Comparison of ENCODE assay signal across 11 mouse cellular contexts in the genomic region with DNA sequence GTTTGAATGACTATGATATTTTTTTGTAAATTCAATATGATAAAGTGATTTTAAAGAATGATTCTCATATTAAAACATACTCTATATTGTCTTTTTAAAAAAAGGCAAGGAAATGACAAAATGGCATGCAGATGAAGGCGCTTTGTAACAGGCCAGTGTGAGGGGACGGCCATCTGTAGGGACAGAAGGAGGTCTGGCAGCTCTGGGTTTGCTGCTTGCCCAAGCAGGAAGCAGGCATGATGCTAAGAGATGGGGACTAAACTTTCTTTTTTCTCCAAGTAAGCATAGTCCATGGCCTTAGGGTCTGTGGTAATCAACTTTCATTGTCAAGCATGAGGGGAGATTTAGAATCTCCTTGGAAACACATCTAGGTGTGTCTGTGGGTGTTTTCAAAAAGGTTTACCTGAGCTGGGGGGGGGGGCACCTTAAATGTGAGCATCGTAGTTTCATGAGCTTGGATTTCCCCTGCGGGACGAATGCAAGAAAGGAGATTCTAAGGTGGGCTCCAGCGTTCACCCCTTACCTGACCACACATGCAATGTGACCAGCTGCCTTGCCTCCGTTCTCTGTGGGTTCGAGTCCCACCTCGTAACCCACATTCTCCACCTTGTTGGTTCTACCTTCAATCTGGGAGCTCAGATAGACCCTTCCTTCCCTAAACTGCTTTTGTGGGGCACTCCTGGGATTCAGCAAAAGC. TPM values are rescaled to one million over a fixed set of nuclear protein-coding genes. Genes with fewer than 3 reads are reported as not detected.
DNase-seq lines count a peak whose midpoint lies in the region; ATAC-seq lines count a peak whose summit lies in the region.
"Had no signal": no experiment of that assay in that cellular context is flagged by ENCODE, and none has a peak within 500 bp of the region (broad histone marks: within the 10 kb centered on the region; RNA-seq: fewer than 3 reads in every experiment).

No protein-coding gene starts in this region.

- peak overlapping the region; percentile 38; the same call in 1 of the 2 replicates for H3K27ac ChIP-seq in heart, embryonic 16.5 days (ENCODE audit: low read length)
- H3K27ac ChIP-seq in midbrain, embryonic 11.5 days (ENCODE audit: low read depth, low read length): no peak overlapping the region
- no peak overlapping the region for H3K27ac ChIP-seq in midbrain, embryonic 10.5 days (replicated peaks)
- H3K27ac ChIP-seq: liver, embryonic 14.5 days; midbrain, embryonic 12.5 days had no signal

- DNase-seq in cerebellum, postnatal 10 days: peak; percentile 56 to 60
- DNase-seq in cerebellum, adult 8-10 months: no peak
- no peak for DNase-seq in heart, adult 18-20 months
- DNase-seq in midbrain, embryonic 11.5 days (ENCODE audit: low spot score, missing footprints): peak; percentile 57
- no peak for DNase-seq in midbrain, embryonic 10.5 days (ENCODE audit: low spot score)
- no peak for DNase-seq in adrenal gland, postnatal 36 days
- DNase-seq in left cerebral cortex, postnatal 36 days (ENCODE audit: low spot score in 2 of 2): no peak

- H3K27me3 ChIP-seq in heart, embryonic 16.5 days (ENCODE audit: control insufficient read depth, insufficient read depth, low read length): no peaks in the 10 kb centered on the region
- H3K27me3 ChIP-seq in midbrain, embryonic 11.5 days (ENCODE audit: control insufficient read depth, insufficient read depth, low read length): no peaks in the 10 kb centered on the region
- H3K27me3 ChIP-seq in midbrain, embryonic 10.5 days (ENCODE audit: low read depth, poor library complexity, severe bottlenecking): no peaks in the 10 kb centered on the region
- H3K27me3 ChIP-seq: midbrain, embryonic 12.5 days had no signal

- no peak overlapping the region for H3K4me2 ChIP-seq in heart, embryonic 16.5 days (ENCODE audit: low read depth, low read length)
- no peak overlapping the region for H3K4me2 ChIP-seq in midbrain, embryonic 11.5 days
- H3K4me2 ChIP-seq: midbrain, embryonic 12.5 days had no signal

- no peak overlapping the region for H3K4me3 ChIP-seq in heart, embryonic 16.5 days (ENCODE audit: low read length)
- no peak overlapping the region for H3K4me3 ChIP-seq in midbrain, embryonic 11.5 days (ENCODE audit: low read depth, low read length)
- no peak overlapping the region for H3K4me3 ChIP-seq in midbrain, embryonic 10.5 days
- H3K4me3 ChIP-seq: midbrain, embryonic 12.5 days had no signal

- no peak for ATAC-seq in heart, embryonic 16.5 days (replicated peaks; ENCODE audit: extremely low read depth, insufficient read depth, low FRiP score)
- no peak for ATAC-seq in midbrain, embryonic 11.5 days (ENCODE audit: low FRiP score)

- intact Hi-C loops in left cerebral cortex, postnatal 36 days (cut with DNase I): no loop called here

- H3K9ac ChIP-seq in heart, embryonic 16.5 days (ENCODE audit: low read length): no peak overlapping the region
- no peak overlapping the region for H3K9ac ChIP-seq in midbrain, embryonic 11.5 days (ENCODE audit: low read length)
- H3K9ac ChIP-seq: liver, embryonic 14.5 days; midbrain, embryonic 12.5 days had no signal

- 0 out of 2 replicates have a peak, but pooled peaks cover under 1% of the 10 kb centered on the region for H3K36me3 ChIP-seq in heart, embryonic 16.5 days (ENCODE audit: control insufficient read depth, insufficient read depth)
- H3K36me3 ChIP-seq in midbrain, embryonic 11.5 days (ENCODE audit: control insufficient read depth, insufficient read depth, low read length): no peaks in the 10 kb centered on the region
- H3K36me3 ChIP-seq in midbrain, embryonic 10.5 days: no peaks in the 10 kb centered on the region
- H3K36me3 ChIP-seq: G1E; midbrain, embryonic 12.5 days had no signal

- peaks cover 31% of the 10 kb centered on the region for H3K4me1 ChIP-seq in heart, embryonic 16.5 days (ENCODE audit: control insufficient read depth, insufficient read depth, low read length)
- 0 out of 2 replicates have a peak, but pooled peaks cover 5% of the 10 kb centered on the region for H3K4me1 ChIP-seq in midbrain, embryonic 11.5 days (ENCODE audit: control insufficient read depth, insufficient read depth, low read length)
- H3K4me1 ChIP-seq in midbrain, embryonic 10.5 days: peaks cover 22% of the 10 kb centered on the region

- no peaks in the 10 kb centered on the region for H3K9me3 ChIP-seq in heart, embryonic 16.5 days (replicated peaks; ENCODE audit: control insufficient read depth, low read length)
- no peaks in the 10 kb centered on the region for H3K9me3 ChIP-seq in midbrain, embryonic 11.5 days (ENCODE audit: control insufficient read depth, low read length)
- H3K9me3 ChIP-seq in midbrain, embryonic 10.5 days (replicated peaks): no peaks in the 10 kb centered on the region
- H3K9me3 ChIP-seq: midbrain, embryonic 12.5 days had no signal

- 90% methylated on average over 9 of the region's 9 CpGs for WGBS in heart, embryonic 16.5 days
- 91% methylated on average over 9 of the region's 9 CpGs for WGBS in midbrain, embryonic 11.5 days
- 97% methylated on average over 9 of the region's 9 CpGs for WGBS in midbrain, embryonic 10.5 days

RNA-seq across cellular contexts. Expression of a gene that starts 26.1 kb away (rescaled TPM):
- 0.47 and 0.62 TPM in 2 replicates for polyA plus RNA-seq in heart, embryonic 16.5 days (2015; fragmentation: Nextera tagmentation; extraction: Ambion mirVana)
- under 1 TPM; 0.17 to 0.64 TPM for total RNA-seq in heart, adult 18-20 months (2021)
- 2.1 TPM in 2 replicates for polyA plus RNA-seq in midbrain, embryonic 11.5 days (2014; fragmentation: Nextera tagmentation; extraction: Ambion mirVana)
- polyA plus RNA-seq in midbrain, embryonic 10.5 days (2016; fragmentation: Nextera tagmentation; extraction: Ambion mirVana): 0.63 and 1.4 TPM in 2 replicates
- total RNA-seq in adrenal gland, postnatal 36 days (2021): 1 to 10 TPM; 1.4 to 2.6 TPM
- total RNA-seq in left cerebral cortex, postnatal 36 days (2021): 10 to 100 TPM; 80.5 to 92.6 TPM
- polyA plus RNA-seq: G1E had no signal

Comparison
In these comparisons a context has a peak if more than half of its experiments do, and no peak if none do; other contexts are left out.
1. DNase-seq: peak in cerebellum, postnatal 10 days (2 of 2) and midbrain, embryonic 11.5 days (single experiment); none in cerebellum, adult 8-10 months (single experiment), heart, adult 18-20 months (0 of 2), midbrain, embryonic 10.5 days (single experiment), adrenal gland, postnatal 36 days (0 of 2) and left cerebral cortex, postnatal 36 days (0 of 2).
2. RNA of a gene that starts 26.1 kb away (total RNA-seq): 80.5 to 92.6 TPM in left cerebral cortex, postnatal 36 days; 1.4 to 2.6 TPM in adrenal gland, postnatal 36 days and 0.17 to 0.64 TPM in heart, adult 18-20 months; every median in the first group is over 10 times any median in the second.